Mouse (Mus musculus) retina, adult 2 months (tissue): ENCODE measurements around the gene Ear1.
"Not testable (repeated sequence)": the region's sequence is repeated elsewhere in the genome, so short reads cannot be mapped to it uniquely, and the experiment has no call there.

Experiments
- DNase-seq: peaks from one replicate; pipeline ENCODE4 v3.0.0-alpha.2; 2012; ENCODE audit warnings: low read depth, low spot score

Gene Ear1

GRCm38 (mm10) chr14:43875417-43875816, at the start of gene Ear1:
TSS of gene Ear1 (minus strand) at chr14:43875517.
- not testable (repeated sequence) for DNase-seq

GRCm38 (mm10) chr14:43924688-43925403, 49.5 kb upstream of the Ear1 start, which contains the start of gene Gm8113:
TSS of gene Gm8113 (plus strand) at chr14:43925390.
- not testable (repeated sequence) for DNase-seq

- not testable (repeated sequence) for DNase-seq
Observed at GRCm38 (mm10) chr14:43923459-43923858, 48.1 kb upstream of the Ear1 start, which contains the start of gene Ear10. TSS of gene Ear10 (minus strand) at chr14:43923559.

GRCm38 (mm10) chr14:43918214-43918613, 42.9 kb upstream of the Ear1 start:
- DNase-seq: not testable (repeated sequence)

GRCm38 (mm10) chr14:43898577-43898976, 23.3 kb upstream of the Ear1 start:
- not testable (repeated sequence) for DNase-seq

- DNase-seq: not testable (repeated sequence)
Observed at GRCm38 (mm10) chr14:43895357-43895756, 20.0 kb upstream of the Ear1 start.

- DNase-seq: not testable (repeated sequence)
Observed at GRCm38 (mm10) chr14:43891288-43891687, 16.0 kb upstream of the Ear1 start.

- DNase-seq: not testable (repeated sequence)
Observed at GRCm38 (mm10) chr14:43886235-43886634, 10.9 kb upstream of the Ear1 start.

- not testable (repeated sequence) for DNase-seq
Observed at GRCm38 (mm10) chr14:43879966-43880545, 4.7 kb upstream of the Ear1 start.

GRCm38 (mm10) chr14:43877789-43878188, 2.5 kb upstream of the Ear1 start:
- not testable (repeated sequence) for DNase-seq

GRCm38 (mm10) chr14:43874862-43875261, 455 bp downstream of the Ear1 start:
- DNase-seq: not testable (repeated sequence)

- DNase-seq: not testable (repeated sequence)
Observed at GRCm38 (mm10) chr14:43860522-43860921, 14.8 kb downstream of the Ear1 start.

GRCm38 (mm10) chr14:43859465-43859864, 15.9 kb downstream of the Ear1 start:
- DNase-seq: not testable (repeated sequence)

GRCm38 (mm10) chr14:43843949-43844573, 31.3 kb downstream of the Ear1 start:
- DNase-seq: not testable (repeated sequence)

- DNase-seq: not testable (repeated sequence)
Observed at GRCm38 (mm10) chr14:43840976-43841375, 34.3 kb downstream of the Ear1 start.

GRCm38 (mm10) chr14:43835366-43835765, 40.0 kb downstream of the Ear1 start:
- not testable (repeated sequence) for DNase-seq

- not testable (repeated sequence) for DNase-seq
Observed at GRCm38 (mm10) chr14:43830385-43830784, 44.9 kb downstream of the Ear1 start.

- not testable (repeated sequence) for DNase-seq
Observed at GRCm38 (mm10) chr14:43824176-43824575, 51.1 kb downstream of the Ear1 start.

- DNase-seq: not testable (repeated sequence)
Observed at GRCm38 (mm10) chr14:43821869-43822268, 53.4 kb downstream of the Ear1 start.

GRCm38 (mm10) chr14:43812458-43812857, 62.9 kb downstream of the Ear1 start:
- DNase-seq: peak; percentile 3

GRCm38 (mm10) chr14:43808142-43808541, 67.2 kb downstream of the Ear1 start:
- DNase-seq: not testable (repeated sequence)

- not testable (repeated sequence) for DNase-seq
Observed at GRCm38 (mm10) chr14:43804435-43804834, 70.9 kb downstream of the Ear1 start.
